Mouse (Mus musculus) fat pad, adult 2 months (tissue): ENCODE measurements at regions not wholly inside any gene's neighbourhood (a gene's known extent, or its start where the extent isn't known, plus 50 kb on each side); places are given as distances from the start of the nearest gene placed in this dataset.

ENCODE experiments used
- DNase-seq: peaks from one replicate; pipeline ENCODE4 v3.0.0-alpha.2; 2011; ENCODE audit warnings: low read depth, low spot score; ENCODE audit errors: extremely low read depth

DNA sequence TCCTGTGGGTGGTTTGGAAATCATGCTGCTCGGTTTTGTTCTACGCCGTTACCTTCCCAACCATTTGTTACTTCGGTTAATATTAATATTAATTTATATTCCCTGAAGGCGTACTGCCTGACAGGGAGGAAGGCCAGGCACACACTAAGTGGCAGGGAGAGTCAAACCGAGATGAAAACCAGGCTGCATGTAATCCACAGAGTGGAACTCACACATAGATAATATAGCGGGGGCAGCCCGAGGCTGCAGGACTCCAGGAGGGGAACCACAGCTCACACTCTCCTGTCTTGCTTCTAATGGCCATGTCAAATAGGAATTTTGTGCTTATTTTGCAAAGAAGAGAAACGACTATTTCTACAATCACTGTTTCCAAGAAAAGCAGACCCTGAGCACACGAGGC is 161.3 kb upstream of the Ncam1 start:
- DNase-seq: no peak

DNA sequence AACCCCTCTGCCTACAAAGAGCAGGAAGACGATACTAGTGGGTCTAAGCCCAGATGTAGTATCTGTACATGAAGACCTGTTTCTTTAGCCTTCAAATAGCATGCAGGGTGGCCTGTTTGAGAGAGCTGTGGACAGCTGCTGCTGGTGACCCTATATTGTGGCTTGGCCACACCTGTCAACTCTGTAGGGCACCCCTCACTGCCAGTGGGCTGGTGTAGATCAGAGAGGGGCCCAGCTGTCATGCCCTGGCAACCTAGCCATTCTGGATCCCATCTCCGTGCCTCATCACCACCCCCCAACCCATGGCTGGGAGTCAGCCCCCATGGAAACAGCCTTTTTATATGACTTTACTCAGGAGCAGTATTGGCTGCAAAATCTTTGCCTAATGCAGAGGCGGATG is 160.2 kb upstream of the Ncam1 start:
- DNase-seq: no peak

DNA sequence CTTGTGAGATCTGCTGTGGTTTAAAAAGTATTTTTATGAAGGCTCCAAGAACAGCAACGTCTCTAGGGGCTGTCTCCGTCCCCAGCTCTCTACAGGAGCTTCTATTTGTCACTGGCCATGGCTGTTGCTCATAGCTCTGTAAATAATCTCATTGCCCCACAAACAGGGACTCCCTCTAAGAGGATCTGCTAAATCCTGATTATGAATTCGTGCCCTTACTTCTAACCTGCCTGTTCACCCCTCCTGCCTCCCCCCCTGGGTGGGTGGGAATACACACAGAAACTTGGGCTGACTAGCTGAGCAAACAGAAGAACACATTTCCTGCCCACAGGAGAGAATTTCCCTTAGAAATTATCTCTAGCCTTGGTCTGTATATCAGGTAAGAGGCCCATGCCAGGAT is 155.9 kb upstream of the Ncam1 start:
- no peak for DNase-seq

DNA sequence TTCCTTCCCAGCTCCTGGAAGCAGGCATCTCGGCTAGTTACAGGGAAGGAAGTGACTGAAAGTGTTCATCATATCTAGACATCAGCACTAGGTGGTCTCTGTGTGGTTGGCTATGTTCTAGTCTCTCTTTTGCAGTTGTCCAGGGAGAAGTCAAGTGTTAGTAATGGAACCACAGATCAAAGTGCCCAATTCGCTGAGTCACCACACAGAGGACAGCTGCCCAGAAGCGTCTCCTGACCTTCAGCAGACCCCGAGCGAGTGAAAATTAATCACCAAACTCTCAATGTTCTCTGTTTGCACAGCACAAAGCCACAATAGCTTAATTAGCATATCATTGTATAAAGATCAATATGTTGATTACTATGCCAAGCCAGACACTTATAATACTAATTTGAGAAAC is 151.6 kb upstream of the Ncam1 start:
- no peak for DNase-seq

DNA sequence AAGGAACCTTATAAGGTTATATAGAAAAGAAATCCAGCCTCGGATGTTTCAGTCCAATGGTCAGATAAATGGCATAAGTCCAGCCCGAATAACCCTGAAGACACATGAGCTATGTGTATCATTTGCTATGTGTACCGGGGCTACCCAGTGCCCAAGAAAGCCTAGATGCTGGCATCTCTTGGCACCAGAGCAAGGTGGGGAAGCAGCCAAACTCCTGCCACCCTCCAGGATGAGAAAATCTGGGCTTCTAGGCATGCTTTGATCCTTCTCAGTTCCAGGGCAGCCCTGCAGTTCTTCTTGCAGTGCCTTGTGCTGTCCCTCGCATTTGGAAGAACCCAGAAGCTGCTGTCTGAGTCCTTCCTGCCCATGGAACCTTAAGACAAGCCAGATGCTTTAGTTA is 149.8 kb upstream of the Ncam1 start:
- no peak for DNase-seq

DNA sequence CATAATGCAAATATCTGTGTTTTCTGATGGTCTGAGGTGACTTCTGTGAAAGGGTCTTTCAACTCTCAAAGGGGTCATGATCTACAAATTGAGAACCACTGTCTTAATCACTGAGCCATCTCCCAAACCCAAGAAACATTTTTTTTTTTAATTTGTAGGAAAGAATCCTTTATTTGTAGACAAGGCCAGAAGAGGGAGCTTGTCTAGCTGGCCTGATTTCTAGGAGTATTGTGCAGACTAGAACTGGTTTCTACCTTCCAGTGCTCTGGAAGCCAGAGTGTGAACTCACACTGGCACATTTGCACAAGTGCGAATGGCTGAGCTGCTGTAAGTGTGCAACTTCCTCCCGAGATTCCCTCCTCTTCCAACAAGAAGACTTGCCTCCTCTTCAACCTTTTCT is 148.1 kb upstream of the Ncam1 start:
- no peak for DNase-seq

DNA sequence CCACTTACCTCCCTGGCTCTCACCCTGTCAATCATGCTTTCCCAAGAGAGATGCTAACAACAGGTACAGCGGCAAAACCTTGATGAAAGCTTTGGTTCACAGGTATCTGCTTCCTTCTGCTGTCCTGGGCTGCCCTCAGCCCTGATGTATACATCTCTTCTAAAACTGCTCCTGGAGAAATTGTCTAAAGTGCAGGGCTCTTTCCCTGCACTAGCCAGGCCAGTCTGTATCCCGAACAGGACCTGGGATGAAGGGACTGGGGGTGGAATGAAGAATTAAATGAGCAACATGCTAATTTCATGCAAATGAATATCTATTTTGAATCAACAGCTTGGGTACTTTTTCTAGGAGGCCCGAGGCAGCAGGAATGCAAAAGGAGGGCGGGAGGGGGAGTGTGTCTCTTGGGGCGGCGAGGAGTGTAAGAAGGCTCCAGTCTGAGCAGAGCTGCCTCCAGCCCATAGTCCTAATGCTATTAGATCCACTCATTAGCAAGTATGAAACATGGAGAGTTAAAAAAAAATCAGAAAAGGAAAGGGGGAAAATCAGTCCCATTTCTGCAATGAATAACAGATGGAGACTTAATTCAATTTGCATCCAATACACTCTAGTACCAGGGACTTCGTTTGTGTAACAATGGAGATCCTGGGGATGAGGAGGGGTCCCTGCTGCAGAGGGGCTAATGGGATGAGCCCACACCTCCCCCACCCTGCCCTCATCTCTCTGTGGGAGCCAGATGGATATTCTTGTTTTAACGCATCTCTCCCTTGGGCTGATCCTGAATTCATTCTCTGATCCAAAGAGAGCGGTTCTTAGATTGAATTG is 137.0 kb upstream of the Ncam1 start:
- no peak for DNase-seq

DNA sequence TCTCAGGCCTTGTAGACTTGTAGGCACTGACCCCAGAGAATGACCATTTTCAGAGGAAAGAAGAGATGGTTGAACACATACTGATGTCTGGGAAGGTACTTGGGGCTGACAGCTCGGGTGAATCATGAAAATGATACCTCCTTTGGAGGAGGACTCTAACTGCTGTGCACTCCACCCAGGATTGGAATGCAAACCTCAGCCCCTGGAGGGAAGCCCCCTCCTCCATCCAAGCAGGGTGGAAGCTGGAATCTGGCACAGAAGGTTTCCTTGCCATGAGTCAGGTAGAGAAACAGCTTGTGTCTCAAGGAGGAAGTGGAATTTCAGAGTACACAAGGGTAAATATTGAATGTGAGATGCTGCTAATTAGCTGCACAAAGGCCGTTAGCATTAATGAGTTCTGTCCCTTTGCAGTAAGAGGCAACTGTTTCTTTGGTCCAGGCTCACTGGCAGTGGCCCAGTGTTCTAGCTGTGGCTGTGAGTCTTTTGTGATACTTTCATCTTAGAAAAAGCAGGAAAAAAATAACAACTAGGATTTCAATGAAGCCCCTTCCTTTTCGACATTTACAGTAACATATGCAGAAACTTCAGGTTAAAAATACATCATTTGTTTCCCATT is 129.4 kb upstream of the Ncam1 start:
- DNase-seq: no peak

DNA sequence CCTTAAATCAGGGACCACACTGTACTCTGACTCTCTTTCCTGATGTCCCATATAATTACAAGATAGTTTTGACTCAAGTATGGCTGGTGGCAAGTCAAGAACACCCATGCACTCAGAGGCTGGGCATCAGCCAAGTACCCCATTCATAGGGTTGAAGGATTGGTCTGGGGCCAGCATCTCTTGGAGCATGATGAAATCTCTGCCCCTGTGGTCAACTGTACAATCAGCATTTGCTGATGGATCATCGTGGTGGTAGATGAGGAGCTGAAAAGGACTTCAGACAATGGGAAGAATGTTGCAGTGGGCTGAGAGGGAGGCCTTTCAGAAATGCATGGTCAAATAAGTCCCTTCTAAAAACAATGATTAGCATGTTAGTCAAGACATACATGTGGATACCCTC is 128.6 kb upstream of the Ncam1 start:
- no peak for DNase-seq

DNA sequence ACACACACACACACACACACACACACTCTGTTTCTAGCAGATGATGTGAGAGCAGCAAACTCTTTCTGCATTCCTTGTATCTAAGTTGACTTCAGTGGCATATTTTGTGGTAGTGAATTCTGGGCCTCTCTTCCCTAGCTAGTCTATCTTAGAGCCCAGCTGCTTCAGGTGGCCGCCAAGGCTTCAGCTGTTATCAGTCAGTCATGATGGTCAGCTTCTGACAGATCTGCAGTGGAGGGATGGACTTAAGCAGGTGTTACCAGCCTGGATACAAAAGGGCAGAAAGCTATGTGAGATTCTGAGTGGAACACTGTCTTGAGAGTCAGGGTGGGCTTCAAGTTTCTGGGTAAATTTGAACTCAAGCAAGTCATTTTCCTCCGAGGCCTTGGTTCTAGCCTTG is 127.1 kb upstream of the Ncam1 start:
- DNase-seq: no peak

DNA sequence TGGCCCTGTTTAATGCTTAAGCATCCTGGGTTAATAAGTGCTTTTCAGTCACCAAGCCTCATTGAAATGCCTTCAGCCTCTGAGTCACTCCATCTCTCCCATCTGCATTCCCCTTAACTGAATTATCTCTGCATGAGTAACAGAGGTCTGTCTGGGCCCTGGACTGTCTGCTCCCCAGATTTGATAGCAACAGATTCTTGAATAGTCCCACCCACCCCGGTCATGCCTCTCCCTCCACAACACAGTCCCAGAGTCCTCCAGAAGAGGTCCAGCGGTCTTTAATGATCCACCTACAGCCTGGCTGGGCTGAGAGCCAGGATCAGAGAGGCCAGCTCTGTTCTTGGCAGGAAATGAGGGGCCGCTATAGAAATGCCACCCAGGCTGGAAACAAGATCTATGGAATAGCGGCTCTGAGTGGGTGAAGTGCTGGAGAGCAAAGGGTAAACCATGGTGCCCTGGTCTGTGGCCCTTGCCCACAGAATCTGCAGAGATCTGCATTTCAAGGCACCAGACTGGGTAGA is 125.3 kb upstream of the Ncam1 start:
- DNase-seq: no peak

DNA sequence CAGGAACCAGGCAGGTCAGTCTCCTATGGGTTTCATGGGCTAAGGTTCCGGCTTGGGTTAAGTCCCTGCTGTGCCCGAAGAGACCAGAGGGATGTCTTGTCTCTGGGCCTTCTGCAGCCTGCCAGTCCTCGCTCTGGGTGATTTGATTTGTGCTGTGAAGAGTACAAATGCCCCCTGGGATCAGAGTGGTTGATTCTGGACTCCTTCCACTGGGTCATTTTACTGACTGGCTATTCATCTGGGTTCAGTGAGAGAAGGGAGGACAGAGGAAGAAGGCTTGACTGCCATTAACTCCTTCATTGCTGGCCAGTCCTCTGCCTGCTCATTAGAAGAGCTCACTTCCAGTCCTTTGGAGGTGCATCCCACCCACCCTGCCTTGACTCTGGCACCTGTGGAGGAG is 124.0 kb upstream of the Ncam1 start:
- DNase-seq: no peak

DNA sequence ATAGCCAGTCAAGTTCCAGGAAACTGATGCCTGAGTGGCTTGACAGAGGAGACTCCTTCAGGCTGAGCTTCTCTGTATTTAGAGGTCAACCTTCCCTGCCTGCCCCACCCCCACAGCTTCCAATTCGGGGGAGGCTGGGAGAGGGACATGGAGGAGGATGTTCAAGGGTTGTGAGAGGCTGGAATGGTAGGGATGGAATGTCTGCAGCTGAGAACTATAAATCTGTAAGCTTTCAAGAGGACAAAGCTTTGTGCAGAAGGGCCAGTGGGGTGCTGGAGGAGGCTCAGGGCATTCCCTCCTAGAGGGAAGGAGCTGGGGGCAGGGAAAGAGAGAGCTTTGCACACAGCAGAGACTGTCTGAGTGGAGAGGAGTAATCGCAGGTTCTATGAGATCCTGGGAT is 123.4 kb upstream of the Ncam1 start:
- DNase-seq: no peak

DNA sequence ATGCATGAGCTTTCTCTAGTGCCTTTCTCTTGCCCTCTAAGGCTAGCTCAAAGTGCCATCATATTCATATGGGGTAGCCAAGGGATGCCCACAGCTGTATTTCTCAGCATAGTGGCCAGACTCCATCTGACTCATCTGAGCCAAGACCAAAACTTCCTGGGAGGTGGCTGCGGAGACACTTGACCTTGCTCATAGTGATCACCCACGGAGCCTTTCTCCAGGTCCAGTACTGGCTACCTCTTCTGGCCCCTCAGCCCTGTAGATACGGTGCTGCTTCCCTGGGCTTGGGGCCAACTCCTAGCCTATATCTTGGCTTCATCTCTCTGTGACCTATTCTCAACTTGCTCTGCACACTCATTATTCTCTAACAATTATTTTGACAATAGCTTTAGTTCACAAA is 122.6 kb upstream of the Ncam1 start:
- no peak for DNase-seq

DNA sequence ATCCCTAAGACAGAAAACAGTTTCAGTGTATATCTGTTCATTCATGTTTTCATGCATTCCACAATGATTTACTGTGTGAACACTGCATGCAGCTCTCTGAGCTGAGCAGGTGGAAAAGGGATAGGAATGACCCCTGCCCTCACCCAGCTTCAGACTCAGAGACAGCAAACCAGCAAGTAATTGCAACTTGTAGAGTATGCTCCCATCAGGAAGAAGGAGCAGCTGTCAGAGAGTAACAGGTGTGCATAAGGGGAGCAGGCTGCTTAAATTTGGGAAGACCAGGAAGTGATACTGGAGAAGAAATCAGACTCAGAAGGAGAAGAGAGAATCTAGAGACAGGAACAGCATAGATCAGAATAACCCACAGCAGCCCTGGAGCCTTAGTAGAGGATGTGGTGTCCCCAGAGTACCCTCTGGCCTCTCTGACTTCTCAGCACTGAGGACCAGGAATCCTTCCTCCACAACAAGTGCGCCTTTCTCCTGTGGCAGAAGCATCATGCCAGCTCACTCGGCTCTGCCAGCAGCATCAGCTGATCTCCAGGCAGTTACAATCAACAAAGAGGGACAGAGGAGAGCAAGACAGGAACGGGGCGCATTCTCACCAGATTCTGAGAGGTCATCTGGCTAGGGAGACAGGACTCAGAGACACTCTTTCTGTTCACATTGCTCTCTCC is 116.5 kb upstream of the Ncam1 start:
- no peak for DNase-seq

DNA sequence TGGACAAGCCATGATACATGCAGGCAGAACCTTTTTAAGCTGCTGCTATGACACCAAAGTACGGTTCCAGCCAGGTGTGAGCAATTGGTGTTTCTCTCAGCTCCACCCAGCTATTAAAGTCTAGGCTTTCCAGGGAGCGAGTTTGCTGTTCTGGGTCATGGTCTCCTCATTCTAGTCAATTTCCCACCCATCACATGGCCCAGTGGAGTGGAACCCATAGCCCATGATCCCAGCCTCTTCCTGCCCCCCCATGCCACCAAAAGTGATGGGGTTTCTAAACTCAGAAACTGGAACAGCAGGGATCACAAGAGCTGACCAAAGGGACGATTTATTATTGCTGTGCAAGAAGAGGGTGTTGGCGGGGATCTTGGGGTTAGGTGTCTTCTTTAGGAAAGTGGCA is 115.0 kb upstream of the Ncam1 start:
- no peak for DNase-seq

DNA sequence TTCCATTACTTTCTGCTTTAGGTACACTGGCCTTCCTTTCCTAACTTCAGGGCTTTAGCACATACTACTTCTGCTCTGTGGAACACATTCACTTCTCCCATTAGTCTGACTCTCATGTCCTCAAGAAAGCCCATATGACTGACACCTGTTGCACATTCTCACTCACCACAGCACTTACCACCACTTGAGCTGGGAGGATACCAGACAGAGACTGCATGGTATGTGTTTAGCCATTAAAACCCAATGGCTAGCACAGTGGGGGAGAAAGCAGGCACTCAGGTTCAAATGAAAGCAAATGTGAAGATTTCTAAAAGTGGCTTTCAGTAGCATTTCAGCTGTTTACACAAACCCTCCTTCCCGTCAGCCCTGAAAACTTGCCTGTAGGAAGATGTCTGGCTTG is 113.6 kb upstream of the Ncam1 start:
- no peak for DNase-seq

DNA sequence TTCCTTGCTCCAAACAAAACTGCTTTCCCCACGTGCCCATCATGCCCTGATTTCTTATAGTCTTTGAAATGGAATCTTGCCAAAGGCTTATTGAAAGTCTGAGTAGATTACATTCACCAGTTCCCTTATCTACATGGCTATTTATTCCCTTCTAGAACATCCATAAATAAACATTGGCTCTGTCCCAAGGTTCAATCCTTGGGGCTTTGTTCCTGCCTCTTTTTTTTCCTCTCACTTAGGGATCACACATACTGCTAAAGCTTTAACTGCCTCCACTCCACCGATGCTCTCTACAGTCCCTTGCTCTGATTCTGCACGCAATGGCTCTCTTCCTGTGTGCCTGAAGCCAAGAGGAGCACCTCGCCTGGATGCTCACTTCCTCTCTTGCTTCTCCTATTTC is 107.6 kb upstream of the Ncam1 start:
- DNase-seq: no peak

DNA sequence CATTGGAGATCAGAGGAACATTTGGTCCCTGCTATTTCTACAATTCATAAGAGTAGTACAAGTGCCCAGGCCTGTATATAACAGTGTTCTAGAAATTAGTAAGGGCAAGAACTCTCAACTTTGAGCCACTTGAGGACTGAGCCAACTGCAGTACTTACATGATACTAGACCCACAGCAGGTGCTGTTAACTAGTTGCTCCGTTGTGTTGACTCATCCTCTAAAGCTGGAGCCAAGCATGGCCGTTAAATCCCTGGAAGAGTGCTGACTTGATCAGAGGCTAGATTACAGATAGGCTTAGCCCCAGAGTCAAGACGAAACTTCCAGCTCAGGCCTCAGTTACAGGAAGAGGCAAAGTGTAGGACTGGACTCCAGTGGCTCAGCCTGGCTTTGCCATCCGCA is 107.0 kb upstream of the Ncam1 start:
- DNase-seq: no peak

DNA sequence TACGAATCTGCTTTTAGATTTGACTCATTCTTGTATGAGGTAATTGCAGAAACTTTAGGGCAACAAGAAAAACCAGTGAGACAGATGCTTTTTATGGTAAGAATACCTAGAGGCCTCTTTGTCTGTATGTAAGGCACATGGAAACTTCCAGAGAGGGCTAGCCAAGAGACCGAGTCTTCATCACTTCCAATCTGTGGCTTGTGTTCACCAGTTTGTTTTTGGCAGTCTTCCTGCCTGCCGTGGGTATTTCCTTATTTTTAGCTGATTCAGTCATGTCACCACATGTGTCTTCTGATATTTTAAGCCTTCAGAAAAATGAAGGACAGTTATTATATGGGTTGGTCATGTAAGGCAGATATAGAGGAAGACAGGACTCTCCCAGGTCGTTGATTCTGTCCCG is 100.2 kb upstream of the Ncam1 start:
- no peak for DNase-seq

DNA sequence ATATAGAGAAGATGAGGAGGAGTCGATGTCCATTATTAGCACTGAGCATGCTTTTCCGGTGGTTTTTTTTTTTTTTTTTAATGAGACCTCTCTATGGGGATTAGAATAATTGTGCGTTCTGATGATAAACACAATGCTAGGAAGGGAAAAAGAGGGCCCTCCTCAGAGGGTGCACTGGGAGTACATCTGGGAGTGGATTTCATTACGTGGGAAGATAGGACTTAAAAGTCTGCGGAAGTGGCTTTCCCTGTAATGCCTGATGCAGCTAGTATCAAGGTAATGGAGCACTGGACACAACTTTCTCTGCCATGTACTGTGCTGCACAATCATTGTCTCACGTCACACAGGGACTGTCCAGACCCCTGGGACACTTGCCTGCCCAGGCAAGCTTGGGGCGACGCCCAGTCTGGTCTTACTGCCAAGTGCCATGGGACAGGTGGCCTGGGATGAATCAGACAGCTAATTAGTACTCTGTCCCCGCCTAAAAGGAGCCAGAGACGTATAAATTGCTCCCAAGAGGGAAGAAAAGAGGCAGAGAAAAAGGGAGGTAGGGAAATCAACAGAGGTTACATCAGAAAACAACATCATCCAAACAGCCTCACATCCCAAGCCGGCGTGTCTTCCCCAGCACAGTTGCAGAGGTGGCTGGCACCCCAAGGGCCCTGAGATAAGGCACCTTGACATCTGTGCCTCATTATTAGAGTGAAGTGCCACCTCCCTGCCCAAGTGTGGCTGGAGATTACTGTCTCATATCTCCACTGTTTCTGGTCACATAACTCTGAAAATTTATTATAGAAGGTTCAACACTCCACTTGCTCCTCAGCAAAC is 86.0 kb upstream of the Ncam1 start:
- no peak for DNase-seq
